Mouse (Mus musculus) megakaryocyte, adult 5-6 weeks (primary cell): Measurements from ENCODE around the gene Actl6a. TPM values are rescaled to one million over a fixed set of nuclear protein-coding genes. Genes with fewer than 3 reads are reported as not detected.
"Not testable (repeated sequence)": the region's sequence is repeated elsewhere in the genome, so short reads cannot be mapped to it uniquely, and the experiment has no call there.

Experiments used
- ATAC-seq: 2 replicates; pipeline ENCODE4 v1.8.0; 2016; ENCODE audit warnings: mild to moderate bottlenecking, inconsistent platforms; ENCODE audit not compliant: poor library complexity, severe bottlenecking
- total RNA-seq, 2 experiments: library from RNA; stranded (forward) in 1 of 2; stranded (reverse) in 1 of 2; fragments of 153-499, 151-499 nt in 1 of 2; fragments of 221-1000, 200-1000 nt in 1 of 2; gene quantifications; 2 replicates each; pipeline versions ENCODE4 v1.2.3 to v1.2.4; 2015 to 2017

The Actl6a gene
- total RNA-seq (2015): 79.1 and 92.8 TPM in 2 replicates
- 45.4 and 58.9 TPM in 2 replicates for total RNA-seq (2017)

DNA sequence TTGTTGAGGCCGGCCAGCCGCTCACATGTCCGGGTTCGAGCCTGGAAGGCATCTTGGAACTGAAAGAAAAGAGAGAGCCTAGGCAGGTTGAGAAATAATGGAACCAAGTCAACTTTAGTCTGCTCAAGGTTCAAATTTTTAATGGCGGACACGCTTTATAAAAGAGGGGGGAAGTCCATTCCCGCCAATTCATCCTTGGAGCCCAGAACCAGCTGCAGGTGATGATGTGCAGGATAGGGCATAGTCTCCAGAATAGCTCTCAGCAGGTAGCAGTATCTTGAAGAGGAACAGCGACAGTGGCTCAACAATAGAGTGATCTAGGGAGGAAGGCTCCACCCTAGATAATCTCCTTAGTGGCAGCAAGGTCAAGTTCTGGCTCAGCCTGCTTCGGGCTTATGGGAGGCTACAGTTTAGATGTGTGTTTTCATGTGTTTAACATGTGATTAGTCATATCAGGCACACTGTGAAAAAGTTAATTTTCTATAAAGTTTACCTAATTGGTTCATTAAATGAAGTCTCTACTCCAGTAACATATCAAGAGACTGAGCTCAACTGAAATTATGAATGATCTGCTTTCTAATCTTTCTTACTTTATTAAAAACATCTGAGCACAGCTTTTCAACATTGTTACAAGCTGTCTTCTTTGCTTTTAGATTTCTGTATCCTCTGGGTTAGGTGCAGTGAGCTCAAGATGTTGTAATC lies at the start of gene Actl6a:
Gene Actl6a, plus strand, starts transcription at position 652 of the 702 bp plus-strand sequence.
- ATAC-seq: not testable (repeated sequence)

DNA sequence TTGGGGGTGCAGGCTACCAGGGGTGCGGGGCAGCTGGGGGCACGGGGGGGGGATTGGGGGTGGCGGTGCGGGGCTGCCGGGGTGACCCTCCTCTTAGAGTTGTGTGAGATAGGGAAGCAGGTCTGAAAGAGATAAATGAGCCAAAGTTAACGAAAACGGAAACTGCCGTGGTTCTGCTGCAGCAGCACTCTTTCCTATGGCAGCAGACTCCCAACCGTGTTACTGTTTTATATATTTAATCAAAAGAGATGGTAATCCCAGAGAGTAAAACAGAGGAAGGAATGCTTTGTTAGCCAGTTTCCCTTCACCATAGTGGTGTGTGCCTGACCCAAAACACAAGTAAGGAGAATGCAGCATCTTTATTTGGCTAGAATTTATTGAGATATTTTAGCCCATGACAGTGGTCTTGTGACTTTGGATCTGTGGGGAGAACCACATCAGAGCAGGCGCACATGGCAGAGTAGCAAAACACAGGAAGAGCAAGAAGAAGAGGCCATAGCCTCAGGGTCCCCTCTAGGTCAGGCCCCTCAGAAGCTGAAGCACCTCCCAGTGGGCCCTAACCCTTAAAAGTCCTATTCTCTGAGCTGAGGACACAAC lies 49.6 kb upstream of the Actl6a start:
- no peak for ATAC-seq

DNA sequence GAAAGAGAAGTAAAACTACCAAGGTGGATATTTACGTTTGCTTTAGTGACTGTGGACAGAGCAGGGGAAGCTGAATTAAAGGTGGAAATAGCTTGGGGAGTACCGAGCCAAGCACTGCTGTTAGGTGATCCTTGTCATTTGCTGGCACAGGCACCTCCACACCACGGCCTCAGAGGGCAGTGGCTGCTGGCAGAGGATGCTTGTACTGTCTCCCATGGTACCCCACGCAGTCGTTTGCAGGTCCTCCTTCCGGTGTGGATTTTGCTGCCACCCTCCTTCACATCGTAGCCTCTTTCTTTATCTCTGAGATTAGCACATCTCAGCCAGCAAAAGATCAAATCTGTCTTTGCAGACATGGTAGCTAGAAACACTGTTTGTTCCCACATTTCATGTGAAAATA lies 47.7 kb upstream of the Actl6a start:
- ATAC-seq: no peak

DNA sequence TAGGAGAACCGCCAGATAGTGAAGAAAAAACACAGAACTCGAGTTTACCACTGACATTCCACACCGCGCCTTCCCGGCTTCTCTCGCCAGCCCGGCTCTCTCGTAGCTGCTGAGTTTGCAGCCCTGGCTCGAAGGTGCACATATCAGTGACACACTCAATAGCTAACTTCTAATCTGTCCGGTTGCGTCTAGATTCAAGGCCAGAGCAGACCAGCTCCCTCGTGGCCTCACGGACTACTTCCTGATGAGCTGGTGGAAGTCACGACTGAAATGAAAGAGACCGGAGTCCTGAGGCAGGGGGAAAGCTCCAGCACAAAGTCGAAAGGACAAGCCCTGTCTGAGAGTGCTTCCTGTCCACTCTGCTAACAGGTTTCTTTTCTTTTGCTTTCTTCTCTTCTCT lies 47.3 kb upstream of the Actl6a start:
- no peak for ATAC-seq

DNA sequence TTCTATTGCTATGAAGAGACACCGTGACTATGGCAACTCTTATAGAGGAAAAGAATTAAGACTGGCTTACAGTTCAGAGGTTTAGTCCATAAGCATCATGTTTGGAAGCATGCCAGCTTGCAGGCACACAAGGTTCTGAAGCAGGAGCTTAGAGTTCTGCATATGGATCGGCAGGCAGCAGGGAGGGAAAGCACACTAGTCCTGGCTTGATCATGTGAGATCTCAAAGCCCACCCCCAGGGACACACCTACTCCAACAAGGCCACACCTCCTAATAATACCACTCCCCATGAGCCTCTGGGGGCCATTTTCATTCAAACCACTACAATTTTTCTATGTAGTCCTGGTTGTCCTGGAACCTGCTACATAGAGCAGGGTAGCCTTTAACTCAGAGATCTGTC lies 46.6 kb upstream of the Actl6a start:
- ATAC-seq: no peak

DNA sequence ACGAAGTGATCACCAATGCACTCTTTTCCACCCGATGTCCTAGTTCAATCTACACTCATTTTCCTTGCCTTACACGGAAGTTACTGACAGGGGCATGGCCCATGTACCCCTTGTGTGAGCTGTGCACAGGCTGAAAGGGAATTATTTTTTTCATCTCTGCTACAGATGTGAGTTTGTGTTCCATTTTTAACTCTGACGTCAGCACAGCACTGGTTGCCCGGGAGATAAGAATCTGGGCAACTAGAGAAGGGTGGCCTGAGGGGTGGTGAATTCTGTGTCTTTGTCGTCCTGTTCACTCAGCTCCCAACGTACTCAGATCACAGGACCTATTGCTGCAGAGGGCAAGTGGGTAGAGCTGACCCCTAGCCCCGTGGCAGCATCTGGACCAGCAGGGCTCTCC lies 45.8 kb upstream of the Actl6a start:
- no peak for ATAC-seq

DNA sequence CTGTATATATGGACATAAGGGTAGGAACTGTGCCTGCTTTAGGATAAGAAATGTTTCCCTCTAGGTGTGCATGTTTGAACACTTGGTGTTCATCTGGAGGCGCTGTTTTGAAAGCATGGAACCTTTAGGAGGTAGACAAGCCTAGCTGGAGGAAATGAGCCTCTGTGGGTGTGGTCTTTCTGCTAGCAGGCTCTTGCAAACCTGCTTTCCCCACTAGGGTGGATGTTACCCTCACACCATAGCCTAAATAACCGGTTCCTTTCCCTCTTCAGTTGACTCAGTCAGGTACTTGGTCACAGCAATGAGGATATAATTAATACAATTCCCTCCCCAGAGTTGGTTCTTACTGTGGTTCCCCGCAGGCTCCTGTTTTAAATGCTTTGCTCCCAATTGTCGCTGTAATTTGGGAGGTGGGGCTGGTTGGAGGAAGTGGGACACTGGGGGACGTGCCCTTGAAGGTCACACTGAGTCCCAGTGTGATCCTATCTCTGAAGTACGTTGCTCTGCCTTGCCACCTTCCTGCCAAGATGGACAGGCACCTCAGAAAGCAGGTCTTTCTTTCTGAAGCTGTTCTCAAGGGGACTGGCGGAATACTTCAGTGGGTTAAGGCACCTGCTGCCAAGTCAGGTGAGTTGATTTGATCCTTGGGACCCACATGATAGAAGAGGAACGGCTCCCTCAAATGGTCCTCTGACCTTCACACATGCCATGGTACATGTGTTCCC lies 45.1 kb upstream of the Actl6a start:
- ATAC-seq: no peak

DNA sequence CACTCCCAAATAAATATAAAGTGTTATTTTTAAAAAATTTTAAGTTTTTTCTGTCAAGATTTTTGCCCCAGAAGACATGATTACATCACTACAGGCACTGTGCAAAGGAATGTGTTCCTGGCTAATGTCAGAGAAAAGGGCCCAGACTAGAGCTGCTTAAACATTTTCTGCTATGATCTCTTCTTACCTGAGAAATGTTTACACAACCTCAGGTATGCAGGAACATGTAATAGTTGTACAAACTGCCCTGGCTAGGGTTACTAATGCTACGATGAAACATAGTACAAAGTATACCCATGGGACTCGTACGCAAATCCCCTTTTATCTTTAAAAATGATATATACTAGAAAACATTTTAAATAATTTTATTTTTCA lies 44.6 kb upstream of the Actl6a start:
- ATAC-seq: no peak

DNA sequence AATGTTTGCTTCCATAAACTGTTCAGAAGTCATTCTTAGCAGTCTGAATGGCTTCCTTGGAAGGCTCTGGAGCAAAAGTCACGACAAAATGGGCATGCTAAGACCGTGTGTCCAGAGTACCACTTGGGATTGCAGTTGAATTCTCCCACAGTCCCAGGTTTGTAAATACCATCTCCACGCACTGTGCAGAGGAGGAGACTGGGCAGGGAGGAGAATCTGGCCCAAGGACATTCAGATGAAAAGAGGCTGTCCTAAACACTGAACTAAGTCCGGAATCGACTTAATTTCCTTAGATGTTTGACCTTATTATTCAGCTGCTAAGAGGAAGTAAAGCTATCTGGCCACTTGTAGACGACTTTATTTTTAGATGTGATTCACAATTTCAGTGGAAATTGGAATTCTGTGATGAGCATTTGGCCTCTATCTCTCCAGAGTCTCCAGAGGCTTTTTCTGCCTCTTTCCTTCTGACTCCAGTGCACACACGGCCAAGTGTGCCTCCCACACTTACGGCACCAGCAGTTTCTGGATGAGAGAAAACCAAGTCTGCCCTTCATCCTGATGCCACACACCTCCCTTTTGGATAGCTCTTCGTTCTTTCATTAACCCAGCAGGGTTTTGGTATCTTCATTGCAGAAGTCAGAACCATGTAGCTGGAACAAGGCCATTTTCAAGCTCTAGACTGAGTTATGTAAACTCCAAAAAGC lies 37.7 kb upstream of the Actl6a start:
- ATAC-seq: no peak

DNA sequence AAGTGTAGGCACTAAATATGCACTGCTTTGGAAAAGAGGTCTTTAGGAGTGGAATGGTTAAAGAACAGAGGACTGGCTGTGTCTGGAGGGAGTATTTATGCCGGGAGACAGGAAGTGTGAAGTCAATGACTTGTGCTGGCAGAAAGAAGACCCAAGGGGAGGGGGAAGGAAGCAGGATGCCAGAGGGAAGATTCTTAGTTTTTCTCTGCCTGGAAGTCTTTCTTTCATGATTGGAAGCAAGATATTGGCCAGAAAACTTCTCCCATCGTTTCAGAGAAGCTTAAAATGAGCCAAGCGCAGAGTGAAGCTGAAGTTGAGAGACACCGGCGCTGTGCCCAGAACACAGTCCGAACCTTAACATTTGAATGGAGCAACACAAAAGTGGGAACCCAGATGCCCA lies 36.9 kb upstream of the Actl6a start:
- no peak for ATAC-seq

DNA sequence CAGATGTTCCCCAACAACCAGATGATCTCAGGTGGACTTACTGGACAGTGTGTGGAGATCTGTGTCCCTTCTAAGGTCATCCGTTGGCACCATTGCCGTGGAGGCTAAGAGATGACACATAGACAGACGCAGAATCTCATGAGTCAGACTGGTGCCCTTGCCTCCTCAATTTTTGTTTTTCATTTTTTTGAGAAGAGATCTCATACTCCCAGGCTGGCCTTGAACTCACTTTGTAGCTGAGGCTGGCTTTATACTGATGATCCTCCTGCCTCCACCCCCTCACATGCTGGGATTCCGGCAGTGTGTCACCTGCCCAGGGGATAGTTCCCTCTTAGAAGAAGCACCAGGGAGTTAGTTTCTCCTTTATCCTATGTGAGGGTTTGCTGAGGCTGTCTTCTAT lies 35.9 kb upstream of the Actl6a start:
- no peak for ATAC-seq

DNA sequence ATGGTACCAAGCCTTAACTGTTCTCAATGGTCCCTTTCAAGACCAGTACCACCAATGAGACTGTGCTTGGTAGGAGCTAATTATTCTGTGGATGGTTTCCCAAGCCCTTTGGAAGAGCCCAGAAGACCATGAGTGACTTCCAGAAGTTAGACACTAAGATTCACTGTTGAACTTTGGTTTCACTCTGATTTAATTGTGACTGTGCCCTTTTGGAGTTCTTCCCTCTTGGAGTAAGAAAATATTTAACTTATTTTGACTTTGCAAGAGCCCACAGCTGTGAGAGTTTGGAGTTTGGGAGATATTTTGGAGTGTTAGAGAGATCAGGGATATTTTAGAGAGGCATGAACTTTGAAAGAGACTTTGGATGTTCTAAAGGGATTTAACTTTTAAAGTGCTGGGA lies 32.9 kb upstream of the Actl6a start:
- no peak for ATAC-seq

DNA sequence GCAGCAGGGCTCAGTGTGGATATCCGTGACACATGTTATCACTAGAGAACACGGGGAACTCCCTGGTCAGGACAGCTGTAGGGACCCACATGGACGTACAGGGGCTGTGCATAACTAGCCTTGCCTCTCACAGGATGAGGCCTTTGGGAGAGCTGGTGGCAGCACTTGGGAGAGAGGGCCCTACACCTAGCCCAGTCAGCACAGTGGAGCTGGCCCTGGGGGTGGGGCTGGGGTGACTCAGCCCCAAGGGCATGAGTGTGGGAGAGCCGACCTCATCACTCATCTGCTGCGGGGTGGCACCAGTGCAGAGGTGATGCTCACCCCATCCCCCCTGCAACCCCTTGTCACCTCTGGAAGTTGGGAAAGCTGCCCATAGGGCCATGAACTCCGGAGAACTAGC lies 29.7 kb upstream of the Actl6a start:
- no peak for ATAC-seq

DNA sequence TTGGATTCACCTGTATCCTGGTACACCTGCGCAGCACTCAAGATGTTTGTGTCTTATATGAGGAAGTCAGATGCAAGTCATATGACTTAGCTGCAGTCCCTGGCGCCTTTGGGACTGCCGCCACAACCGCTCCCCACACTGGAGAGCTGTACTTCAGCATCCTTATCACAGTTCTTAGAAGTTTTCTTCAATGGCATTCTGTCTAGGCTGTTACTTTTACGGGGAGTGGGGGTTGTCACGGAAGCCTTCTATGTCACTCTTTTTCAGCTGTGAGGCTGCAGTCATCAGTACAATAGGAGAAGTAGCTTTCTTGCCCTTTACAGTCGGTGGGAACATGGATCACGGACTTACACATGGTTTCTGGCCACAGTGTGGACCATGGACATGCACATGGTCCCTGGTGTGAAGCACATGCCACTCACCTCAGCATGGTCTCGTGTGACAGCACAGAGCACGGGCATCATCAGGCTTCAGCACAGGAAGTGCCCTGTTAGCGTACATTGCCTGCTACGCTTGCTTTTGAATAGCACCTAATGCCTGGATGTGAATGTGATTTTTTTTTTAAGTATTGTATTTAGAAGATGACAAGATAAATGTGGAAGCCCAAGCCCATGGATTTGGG lies 23.1 kb upstream of the Actl6a start:
- ATAC-seq: no peak

DNA sequence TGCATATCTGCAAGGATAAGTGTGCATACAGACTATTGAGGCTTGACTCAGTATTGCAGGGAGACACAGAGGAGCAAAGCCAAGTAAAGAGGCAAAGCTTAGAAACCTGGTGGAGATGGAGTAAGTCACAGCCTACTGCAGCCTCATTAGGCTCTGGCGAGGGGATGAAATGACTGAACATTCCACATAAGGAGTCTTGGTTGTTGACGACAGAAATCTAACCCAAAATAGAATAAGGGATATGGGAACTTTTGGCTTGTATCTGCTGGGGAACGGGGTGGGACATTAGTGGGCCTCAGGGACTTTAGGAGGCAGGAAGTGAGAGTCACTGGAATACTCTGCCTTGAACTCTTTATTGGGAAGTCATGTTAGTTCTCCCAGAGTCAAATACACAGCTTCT lies 21.5 kb upstream of the Actl6a start:
- no peak for ATAC-seq

DNA sequence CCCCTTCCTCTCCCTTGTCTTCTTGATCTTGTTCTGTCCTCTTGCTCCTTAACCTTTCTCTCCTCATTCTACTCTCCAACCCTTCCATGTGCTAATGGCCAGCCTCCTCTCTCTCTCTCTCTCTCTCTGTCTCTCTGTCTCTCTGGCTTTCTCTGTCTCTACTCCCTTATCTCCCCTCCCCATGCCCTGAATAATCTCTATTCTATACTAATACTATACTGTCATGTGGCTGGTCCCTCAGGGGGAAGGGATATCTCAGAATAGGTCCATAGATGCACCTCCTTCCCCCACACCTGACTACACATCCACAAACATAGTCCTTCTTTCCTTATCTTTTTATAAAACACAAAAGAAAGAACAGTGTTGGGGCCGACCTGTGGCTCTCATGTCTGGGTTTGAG lies 19.6 kb upstream of the Actl6a start:
- no peak for ATAC-seq

DNA sequence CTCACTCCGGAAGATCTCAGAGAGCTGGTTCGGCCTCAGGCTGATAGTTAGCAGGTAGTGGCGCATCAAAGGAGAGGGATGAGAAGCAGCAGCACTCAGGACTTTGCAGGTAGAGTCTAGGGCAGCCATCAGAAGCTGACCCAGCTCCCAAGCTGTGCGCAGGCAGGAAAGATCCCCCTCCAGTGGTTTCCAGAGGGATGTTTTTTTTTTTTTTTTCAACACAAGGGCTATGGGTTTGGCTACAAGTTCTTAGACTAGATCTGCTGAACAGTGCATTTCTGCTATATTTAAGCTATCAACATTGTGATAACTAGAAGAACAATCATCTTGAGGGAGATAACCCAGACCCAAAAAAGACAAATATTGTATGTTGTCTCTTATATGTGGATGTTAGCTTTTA lies 18.9 kb upstream of the Actl6a start:
- ATAC-seq: no peak

DNA sequence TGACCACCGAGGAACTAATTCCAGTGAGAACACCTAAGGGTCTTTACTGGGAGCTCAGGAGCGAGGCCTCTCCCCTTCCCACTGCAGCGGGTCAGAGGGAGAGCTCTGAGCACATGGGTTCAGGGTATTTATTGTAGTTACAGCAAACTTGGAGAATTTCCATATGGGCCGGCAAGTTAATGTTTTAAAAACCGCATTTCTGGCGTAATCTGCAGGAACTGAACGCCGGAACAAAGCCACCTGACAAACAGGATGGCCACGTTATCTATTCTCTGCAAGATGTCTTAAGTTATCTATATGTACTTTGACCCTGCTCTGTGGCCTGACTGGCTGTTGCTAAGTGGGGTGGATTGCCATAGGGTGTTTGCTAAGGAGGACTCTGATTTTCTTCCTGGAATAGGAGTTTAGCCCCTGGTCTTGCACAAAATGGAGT lies 16.5 kb upstream of the Actl6a start:
- no peak for ATAC-seq

DNA sequence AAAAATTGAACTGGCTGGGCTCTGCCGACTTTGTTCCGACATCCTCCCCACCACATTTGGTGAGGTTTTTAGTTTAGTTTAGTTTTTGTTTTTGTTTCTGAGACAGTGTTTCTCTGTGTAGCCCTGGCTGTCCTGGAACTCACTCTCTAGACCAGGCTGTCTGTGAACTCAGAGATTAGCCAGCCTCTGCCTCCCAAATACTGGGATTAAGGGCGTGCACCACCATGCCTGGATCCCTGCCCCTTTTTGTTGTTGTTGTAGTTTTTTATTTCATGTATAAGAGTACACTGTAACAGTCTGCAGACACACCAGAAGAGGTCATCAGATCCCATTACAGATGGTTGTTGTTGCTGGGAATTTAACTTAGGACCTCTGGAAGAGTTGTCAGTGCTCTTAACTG lies 16.1 kb upstream of the Actl6a start:
- no peak for ATAC-seq

DNA sequence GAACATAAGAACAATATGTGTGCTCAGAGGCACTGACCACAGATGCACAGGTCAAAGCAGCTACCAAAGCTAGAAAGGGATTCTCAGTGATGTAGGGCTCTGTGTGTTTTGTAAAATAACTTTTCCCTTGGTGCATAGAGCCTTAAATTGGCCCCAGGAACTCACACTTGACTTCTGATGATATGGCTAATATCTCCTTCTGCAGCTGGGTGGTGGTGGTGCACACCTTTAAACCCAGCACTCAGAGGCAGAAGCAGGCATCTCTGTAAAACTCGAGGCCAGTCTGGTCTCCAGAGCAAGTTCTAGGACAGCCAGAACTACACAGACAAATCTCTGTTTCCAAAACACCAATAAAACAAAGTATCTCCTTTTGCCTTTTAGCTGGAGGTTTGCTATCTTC lies 15.2 kb upstream of the Actl6a start:
- ATAC-seq: no peak

DNA sequence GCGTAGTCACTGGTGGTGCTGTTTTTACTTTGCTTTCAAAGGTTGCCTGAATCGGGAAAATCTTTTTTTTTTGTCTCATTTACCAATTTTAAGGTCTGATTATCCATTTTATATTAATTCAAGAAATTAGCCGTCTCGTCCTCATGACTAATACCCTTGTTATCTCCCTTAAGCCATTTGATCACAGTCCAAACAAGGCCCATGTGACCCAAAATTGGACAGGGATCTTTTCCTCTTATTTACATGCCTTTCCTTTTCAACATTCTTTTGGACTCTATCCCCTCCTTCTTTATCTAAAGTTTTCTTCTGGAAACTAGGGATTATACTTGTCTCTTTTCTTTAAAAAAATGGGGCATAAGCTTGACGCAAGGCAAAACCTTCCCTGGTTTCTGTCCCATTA lies 14.3 kb upstream of the Actl6a start:
- no peak for ATAC-seq
